Mouse (Mus musculus): ENCODE data around the gene Hs2st1.

GRCm38 (mm10) chr3:144411051-144411542 lies 158.9 kb downstream of the Hs2st1 start:
- TF ChIP-seq GATA1 (IDR thresholded peaks at IDR 0.05; ENCODE audit: borderline replicate concordance, low read length) (no peak), FLI1 (IDR thresholded peaks at IDR 0.05; ENCODE audit: low read length) (no peak)
